In the genomic region with DNA sequence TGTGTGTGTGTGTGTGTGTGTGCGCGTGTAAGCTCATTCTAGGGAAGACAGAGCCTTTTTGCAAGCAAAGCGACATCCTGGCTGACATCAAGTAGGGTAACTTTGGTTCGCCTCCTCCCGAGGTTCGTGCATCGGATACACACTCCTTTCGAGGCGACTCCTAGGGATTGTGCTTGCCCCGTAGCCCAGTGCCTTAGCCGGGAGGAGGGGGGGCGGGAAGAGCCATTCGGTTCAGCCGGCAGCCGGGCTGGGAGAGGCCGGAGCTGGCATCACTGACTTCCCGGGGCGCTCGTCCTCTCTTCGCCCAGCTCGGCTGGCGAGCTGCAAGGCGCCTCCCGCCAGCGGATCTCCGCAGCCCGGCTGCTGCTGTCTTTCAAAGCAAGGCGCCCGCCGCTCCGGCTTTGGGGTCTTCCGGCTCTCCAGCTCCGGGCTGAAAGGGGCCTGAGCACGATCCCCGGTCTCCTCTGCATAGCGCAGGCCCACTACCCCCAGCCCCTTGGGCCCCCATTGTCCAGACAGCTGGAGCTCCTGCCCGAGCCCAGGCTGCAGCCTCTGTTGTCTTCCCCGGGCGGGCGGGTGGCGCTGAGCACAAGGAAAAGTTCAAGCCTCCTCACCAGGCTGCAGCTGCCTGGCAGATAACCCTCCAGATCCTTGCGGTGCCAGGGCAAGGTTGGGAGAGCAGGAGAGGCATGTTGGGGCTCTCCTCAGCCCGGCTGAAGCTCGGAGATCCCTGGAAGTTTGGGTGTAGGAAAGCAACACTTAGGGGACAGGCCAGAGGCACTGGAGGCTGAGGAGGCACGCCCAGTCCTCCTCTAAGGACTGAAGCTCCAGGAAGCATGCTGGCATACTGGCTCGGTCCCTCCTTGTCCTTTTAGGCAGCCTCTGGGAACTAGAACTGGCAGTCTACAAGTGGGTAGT, we compare ENCODE assay signal across 8 mouse cellular contexts. TPM values are rescaled to one million over a fixed set of nuclear protein-coding genes. Genes with fewer than 3 reads are reported as not detected.
DNase-seq lines count a peak whose midpoint lies in the region; ATAC-seq and TF ChIP-seq lines count a peak whose summit lies in the region.

No protein-coding gene starts in this region.

- DNase-seq in lung, embryonic 14.5 days, result peak; percentile 70
- no peak for DNase-seq in lung, postnatal 25 days (ENCODE audit: low spot score)
- peak; percentile 23 for DNase-seq in cerebellum, adult 8-10 months
- DNase-seq in gastrocnemius, adult 18-20 months (ENCODE audit: low spot score), result peak; percentile 65
- DNase-seq in right cerebral cortex, postnatal 10 days (ENCODE audit: low spot score in 2 of 2), result peak; percentile 53 to 58

- peak overlapping the region; percentile 44 for H3K4me3 ChIP-seq in lung, embryonic 14.5 days (ENCODE audit: low read depth, low read length)
- H3K4me3 ChIP-seq in hindbrain, embryonic 15.5 days, result peak overlapping the region; percentile 61
- 0 out of 2 replicates have a peak overlapping the region, but pooled peaks have one; percentile 14 for H3K4me3 ChIP-seq in liver, embryonic 15.5 days (replicated peaks)

- no peaks in the 10 kb centered on the region for H3K4me1 ChIP-seq in lung, embryonic 14.5 days (ENCODE audit: insufficient read depth)
- peaks cover 45% of the 10 kb centered on the region for H3K4me1 ChIP-seq in hindbrain, embryonic 15.5 days (replicated peaks)
- H3K4me1 ChIP-seq in liver, embryonic 15.5 days (replicated peaks), result no peaks in the 10 kb centered on the region

- no peak for TF ChIP-seq CTCF in lung, embryonic 14.5 days (IDR thresholded peaks at IDR 0.05; ENCODE audit: low read depth)

- 2% methylated on average over 44 of the region's 46 CpGs for WGBS in lung, embryonic 14.5 days
- WGBS in hindbrain, embryonic 15.5 days, result under 1% methylated on average over 43 of the region's 46 CpGs
- 2% methylated on average over 46 of the region's 46 CpGs for WGBS in liver, embryonic 15.5 days (ENCODE audit: insufficient replicate concordance)

- H3K4me2 ChIP-seq in lung, embryonic 14.5 days, result peak overlapping the region; percentile 80
- peak overlapping the region; percentile 81 for H3K4me2 ChIP-seq in hindbrain, embryonic 15.5 days
- H3K4me2 ChIP-seq in liver, embryonic 15.5 days, result peak overlapping the region; percentile 29

- H3K27ac ChIP-seq in lung, embryonic 14.5 days (ENCODE audit: low read depth), result no peak overlapping the region
- H3K27ac ChIP-seq in hindbrain, embryonic 15.5 days (replicated peaks), result peak overlapping the region; percentile 81
- H3K27ac ChIP-seq in liver, embryonic 15.5 days (replicated peaks), result no peak overlapping the region

- peak; percentile 65 for ATAC-seq in lung, embryonic 14.5 days (ENCODE audit: insufficient read depth)
- ATAC-seq in hindbrain, embryonic 15.5 days (ENCODE audit: low FRiP score, low read depth), result peak; percentile 62; the same call in 1 of the 2 replicates
- ATAC-seq in liver, embryonic 15.5 days (ENCODE audit: insufficient read depth), result no peak
- no peak for ATAC-seq in inflammation-experienced regulatory T-cells, adult 6 months

- H3K9ac ChIP-seq in lung, embryonic 14.5 days, result peak overlapping the region; percentile 46
- peak overlapping the region; percentile 65 for H3K9ac ChIP-seq in hindbrain, embryonic 15.5 days
- H3K9ac ChIP-seq in liver, embryonic 15.5 days, result no peak overlapping the region

- H3K9me3 ChIP-seq in lung, embryonic 14.5 days (ENCODE audit: low read depth, low read length), result no peaks in the 10 kb centered on the region
- no peaks in the 10 kb centered on the region for H3K9me3 ChIP-seq in hindbrain, embryonic 15.5 days
- H3K9me3 ChIP-seq in liver, embryonic 15.5 days (replicated peaks), result no peaks in the 10 kb centered on the region

- peaks cover 33% of the 10 kb centered on the region for H3K27me3 ChIP-seq in lung, embryonic 14.5 days (ENCODE audit: insufficient read depth, low read length)
- no peaks in the 10 kb centered on the region for H3K27me3 ChIP-seq in hindbrain, embryonic 15.5 days
- peaks cover 43% of the 10 kb centered on the region for H3K27me3 ChIP-seq in liver, embryonic 15.5 days

- H3K36me3 ChIP-seq in lung, embryonic 14.5 days (ENCODE audit: insufficient read depth), result no peaks in the 10 kb centered on the region
- H3K36me3 ChIP-seq in hindbrain, embryonic 15.5 days, result no peaks in the 10 kb centered on the region
- H3K36me3 ChIP-seq in liver, embryonic 15.5 days (replicated peaks), result no peaks in the 10 kb centered on the region

RNA-seq across cellular contexts. Expression of a gene that starts 0.8 kb away (rescaled TPM):
- 1.2 and 3.1 TPM in 2 replicates for polyA plus RNA-seq in lung, embryonic 14.5 days (2014; fragmentation: Nextera tagmentation; extraction: Ambion mirVana)
- 100 to 1,000 TPM in 1 of 2 experiments, 10 to 100 TPM in 1; 95.8 to 111 TPM for total RNA-seq in gastrocnemius, adult 18-20 months (2021)
- polyA plus RNA-seq in hindbrain, embryonic 15.5 days (2015; fragmentation: Nextera tagmentation; extraction: Ambion mirVana), result 99.0 and 112 TPM in 2 replicates
- polyA plus RNA-seq in liver, embryonic 15.5 days (2015; fragmentation: Nextera tagmentation; extraction: Ambion mirVana), result 0.46 and 0.56 TPM in 2 replicates
- polyA plus RNA-seq in inflammation-experienced regulatory T-cells, adult 6 months (2017; shearing (Covaris generic)), result under 1 TPM in 2 of 3 experiments, not detected in 1; 0.15 to 0.35 TPM

Comparison
In these comparisons a context has a peak if more than half of its experiments do, and no peak if none do; other contexts are left out.
1. ATAC-seq: peak in lung, embryonic 14.5 days (single experiment) and hindbrain, embryonic 15.5 days (single experiment); none in liver, embryonic 15.5 days (single experiment) and inflammation-experienced regulatory T-cells, adult 6 months (single experiment).
2. H3K4me2 ChIP-seq: peak in every context shown above with its lines; median percentile 81 in hindbrain, embryonic 15.5 days; 80 in lung, embryonic 14.5 days; 29 in liver, embryonic 15.5 days.
3. RNA of a gene that starts 0.8 kb away (polyA plus RNA-seq): 99.0 to 112 TPM in hindbrain, embryonic 15.5 days; 1.2 to 3.1 TPM in lung, embryonic 14.5 days, 0.46 to 0.56 TPM in liver, embryonic 15.5 days and 0.15 to 0.35 TPM in inflammation-experienced regulatory T-cells, adult 6 months; every median in the first group is over 10 times any median in the second.
4. Peak in every context shown above with its lines, with median percentiles within 50 percentile points of each other: H3K4me3 ChIP-seq.